Mouse (Mus musculus) frontal cortex, postnatal 25 days (tissue): ENCODE data around the gene Ssxb9.
"Not testable (repeated sequence)": the region's sequence is repeated elsewhere in the genome, so short reads cannot be mapped to it uniquely, and the experiment has no call there.

Experiments used
- DNase-seq, 2 experiments: peaks; one replicate each; pipeline ENCODE4 v3.0.0; 2022; ENCODE audit warnings: low spot score in 2 of 2

The Ssxb9 gene

GRCm38 (mm10) chrX:8366678-8367077 lies at the start of gene Ssxb9:
TSS of gene Ssxb9 (plus strand) at chrX:8366978.
- DNase-seq = not testable (repeated sequence)

- no peak for DNase-seq
These were observed 39.7 kb upstream of the Ssxb9 start, which contains the start of gene Ssxb10 for GRCm38 (mm10) chrX:8327124-8327523. TSS of gene Ssxb10 (plus strand) at chrX:8327424.

GRCm38 (mm10) chrX:8413005-8413404 lies 46.2 kb downstream of the Ssxb9 start, which contains the start of gene Ssxb1:
TSS of gene Ssxb1 (plus strand) at chrX:8413305.
- not testable (repeated sequence) for DNase-seq
